Mouse (Mus musculus) hindbrain, postnatal 0 days (tissue): ENCODE data around the gene Ripor2. TPM values are rescaled to one million over a fixed set of nuclear protein-coding genes. Genes with fewer than 3 reads are reported as not detected.

Experiments
- ATAC-seq: fragments of 200-750 bp; cut with Nextera tagmentation; 2 replicates; pipeline ENCODE4 v1.8.0; 2017; ENCODE audit warnings: mild to moderate bottlenecking, moderate TSS enrichment, moderate library complexity
- DNase-seq: peaks from one replicate; pipeline ENCODE4 v3.0.0-alpha.2; 2015; ENCODE audit warnings: low spot score
- H3K27ac ChIP-seq: fragments of 300-500 bp; sonication (generic); 2 replicates; pipeline ENCODE4 v1.5.1; 2014; ENCODE audit warnings: mild to moderate bottlenecking
- H3K27me3 ChIP-seq: fragments of 300-500 bp; sonication (generic); 2 replicates; pipeline ENCODE4 v1.6.1; 2014; ENCODE audit warnings: low read length, mixed read lengths; ENCODE audit not compliant: insufficient read depth
- H3K36me3 ChIP-seq: fragments of 300-500 bp; sonication (generic); 2 replicates; pipeline ENCODE4 v1.6.1; 2014; ENCODE audit warnings: low read length, mixed read lengths; ENCODE audit not compliant: insufficient read depth
- H3K4me1 ChIP-seq: fragments of 300-500 bp; sonication (generic); 2 replicates; pipeline ENCODE4 v1.6.1; 2014; ENCODE audit warnings: antibody characterized with exemption, low read length, mixed read lengths; ENCODE audit not compliant: insufficient read depth
- H3K4me2 ChIP-seq: fragments of 300-500 bp; sonication (generic); 2 replicates; pipeline ENCODE4 v1.6.1; 2014; ENCODE audit warnings: low read depth, mild to moderate bottlenecking, low read length, moderate library complexity, mixed read lengths
- H3K4me3 ChIP-seq: fragments of 300-500 bp; sonication (generic); 2 replicates; pipeline ENCODE4 v1.5.1; 2014; ENCODE audit warnings: low read length
- H3K9ac ChIP-seq: fragments of 300-500 bp; sonication (generic); replicated peaks from 2 replicates; pipeline ENCODE4 v1.6.1; 2014; ENCODE audit warnings: mild to moderate bottlenecking, low read length, moderate library complexity, mixed read lengths
- H3K9me3 ChIP-seq: fragments of 300-500 bp; sonication (generic); 2 replicates; pipeline ENCODE4 v1.6.1; 2016; ENCODE audit warnings: low read length, mixed read lengths
- CTCF ChIP-seq: IDR thresholded peaks from 2 replicates; pipeline ENCODE4 v1.5.1; 2016; ENCODE audit warnings: antibody characterized with exemption, control low read depth, low read depth
- WGBS: fragments of 180-500 bp; shearing (Covaris S2); extraction: QIAGEN DNeasy Blood & Tissue Kit; methylation state at CpG from one replicate; pipeline ENCODE4 v1.1.7; 2014; 5-methylcytosine and 5-hydroxymethylcytosine counted together
- polyA plus RNA-seq: library from polyadenylated mRNA; unstranded; fragments of >200 nt; fragmentation: Nextera tagmentation; extraction: Ambion mirVana; gene quantifications from 2 replicates; pipeline ENCODE4 v1.2.1, GENCODE M21; 2015
- total RNA-seq: library from RNA; depleted of rRNA; stranded (reverse); fragments of >200 nt; gene quantifications from 2 replicates; pipeline ENCODE4 v1.2.3, GENCODE M21; 2014

Gene Ripor2
- total and polyA plus RNA-seq, 2 experiments from 2014 or later = 12.5 to 32.9 TPM

DNA sequence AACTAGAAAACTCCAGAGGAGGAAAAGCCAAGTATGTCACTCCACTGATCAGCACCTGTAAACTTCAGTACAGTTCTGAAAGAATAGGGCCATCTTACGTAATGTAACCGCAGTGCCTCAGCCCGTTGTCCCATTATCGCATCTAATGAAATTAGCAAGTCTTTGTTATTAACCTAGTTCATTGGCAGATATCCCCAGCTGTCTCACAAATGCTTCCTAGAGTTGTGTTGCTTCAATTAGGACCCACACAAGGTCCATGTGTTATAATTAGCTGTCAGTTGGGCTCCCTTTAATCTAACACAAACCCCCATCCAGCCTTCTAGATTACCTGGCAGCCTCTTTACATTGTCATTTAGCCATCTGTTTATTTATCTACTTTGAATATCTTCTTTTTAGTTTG lies 99.0 kb downstream of the Ripor2 start:
- 86% methylated on average over 4 of the region's 4 CpGs for whole genome bisulfite sequencing
- no peak for DNase-seq

DNA sequence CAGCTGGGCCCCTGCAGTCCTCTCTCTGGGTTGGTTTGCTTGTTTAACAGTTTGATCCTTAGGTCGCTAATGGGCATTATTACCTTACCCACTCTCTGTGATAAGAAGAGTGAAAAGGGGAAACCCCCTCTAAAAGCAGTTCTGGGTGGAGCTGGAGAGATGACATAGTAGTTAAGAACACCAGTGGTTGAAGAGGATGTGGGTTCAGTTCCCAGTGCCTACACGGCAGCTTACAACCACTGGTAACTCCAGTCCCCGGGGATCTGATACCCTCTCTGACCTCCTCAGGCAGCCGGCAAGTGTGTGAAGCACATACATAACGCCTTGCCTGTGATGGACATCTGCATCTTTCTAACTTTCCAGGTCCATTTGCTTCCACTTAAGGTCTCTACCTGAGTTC lies 100.4 kb downstream of the Ripor2 start:
- no peaks in the 10 kb centered on the region for H3K9me3 ChIP-seq
- peaks cover 12% of the 10 kb centered on the region; the same call in 1 of the 2 replicates for H3K36me3 ChIP-seq
- no peaks in the 10 kb centered on the region for H3K27me3 ChIP-seq
- H3K4me2 ChIP-seq = no peak overlapping the region
- DNase-seq (no peak), ATAC-seq (no peak)
- 90% methylated on average over 5 of the region's 5 CpGs for WGBS
- H3K4me1 ChIP-seq = no peaks in the 10 kb centered on the region
- H3K9ac ChIP-seq = no peak overlapping the region
- no peak overlapping the region for H3K4me3 ChIP-seq
- no peak overlapping the region for H3K27ac ChIP-seq
- TF ChIP-seq CTCF = no peak

More for the DNA sequence above, 99.0 kb downstream of the Ripor2 start:
- H3K9me3 ChIP-seq = no peaks in the 10 kb centered on the region
- H3K4me1 ChIP-seq = no peaks in the 10 kb centered on the region
- H3K9ac ChIP-seq = no peak overlapping the region
- H3K4me2 ChIP-seq = no peak overlapping the region
- H3K4me3 ChIP-seq = no peak overlapping the region
- no peak for TF ChIP-seq CTCF
- no peaks in the 10 kb centered on the region for H3K27me3 ChIP-seq
- ATAC-seq = no peak
- H3K36me3 ChIP-seq = peaks cover 12% of the 10 kb centered on the region; the same call in 1 of the 2 replicates
- no peak overlapping the region for H3K27ac ChIP-seq

DNA sequence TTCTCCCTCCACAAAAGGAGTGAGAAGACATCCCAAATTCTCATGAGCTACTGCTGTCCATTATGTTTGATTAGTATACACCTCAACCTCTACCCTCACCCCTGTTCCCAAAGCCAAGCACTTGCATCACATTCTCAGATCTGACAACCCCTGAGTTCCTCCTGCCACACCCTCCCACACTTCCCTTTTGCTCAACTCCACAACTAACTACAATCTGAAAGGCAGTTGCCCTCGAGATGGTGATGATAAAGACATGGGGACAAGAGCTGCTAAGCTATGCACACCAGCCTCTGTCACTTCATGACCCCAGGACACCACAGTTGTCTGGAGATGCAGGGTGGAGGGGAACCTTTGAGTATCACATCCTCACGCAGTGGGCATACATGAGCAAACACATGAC lies 102.5 kb downstream of the Ripor2 start:
- 77% methylated on average over 2 of the region's 2 CpGs for WGBS
- H3K27ac ChIP-seq = no peak overlapping the region
- no peak for TF ChIP-seq CTCF
- H3K36me3 ChIP-seq = peaks cover 12% of the 10 kb centered on the region; the same call in 1 of the 2 replicates
- no peaks in the 10 kb centered on the region for H3K4me1 ChIP-seq
- H3K9ac ChIP-seq = no peak overlapping the region
- DNase-seq (no peak), ATAC-seq (no peak)
- H3K27me3 ChIP-seq = no peaks in the 10 kb centered on the region
- H3K4me3 ChIP-seq = no peak overlapping the region
- H3K4me2 ChIP-seq = no peak overlapping the region
- H3K9me3 ChIP-seq = no peaks in the 10 kb centered on the region

DNA sequence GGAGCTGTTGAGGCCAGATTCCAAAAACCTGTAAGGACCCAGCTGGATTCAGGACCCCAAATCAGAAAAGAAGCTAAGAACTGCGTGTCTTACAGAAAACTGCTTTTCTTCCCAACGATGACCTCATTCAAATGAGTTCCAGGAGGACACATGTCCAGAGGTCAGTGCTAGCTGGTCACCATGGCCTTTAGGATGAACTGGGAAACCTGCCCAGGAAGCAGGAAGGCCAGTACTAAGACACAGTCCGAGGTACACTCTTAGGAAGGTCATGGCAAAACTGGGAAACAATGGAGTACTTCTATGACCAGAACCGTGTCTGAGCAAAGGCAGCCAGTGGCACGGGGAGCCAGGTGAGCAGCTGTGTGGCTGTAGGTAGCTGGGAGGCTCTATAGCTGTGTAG lies 103.9 kb downstream of the Ripor2 start:
- Histone ChIP-seq H3K27me3 (no peaks in the 10 kb centered on the region), H3K27ac (no peak overlapping the region), H3K36me3 (0 out of 2 replicates have a peak, but pooled peaks cover 4% of the 10 kb centered on the region), H3K4me2 (no peak overlapping the region), H3K4me3 (no peak overlapping the region), H3K9me3 (no peaks in the 10 kb centered on the region), H3K9ac (no peak overlapping the region), H3K4me1 (no peaks in the 10 kb centered on the region)
- no peak for TF ChIP-seq CTCF
- WGBS = 72% methylated on average over 5 of the region's 5 CpGs
- ATAC-seq = no peak
- DNase-seq = no peak

DNA sequence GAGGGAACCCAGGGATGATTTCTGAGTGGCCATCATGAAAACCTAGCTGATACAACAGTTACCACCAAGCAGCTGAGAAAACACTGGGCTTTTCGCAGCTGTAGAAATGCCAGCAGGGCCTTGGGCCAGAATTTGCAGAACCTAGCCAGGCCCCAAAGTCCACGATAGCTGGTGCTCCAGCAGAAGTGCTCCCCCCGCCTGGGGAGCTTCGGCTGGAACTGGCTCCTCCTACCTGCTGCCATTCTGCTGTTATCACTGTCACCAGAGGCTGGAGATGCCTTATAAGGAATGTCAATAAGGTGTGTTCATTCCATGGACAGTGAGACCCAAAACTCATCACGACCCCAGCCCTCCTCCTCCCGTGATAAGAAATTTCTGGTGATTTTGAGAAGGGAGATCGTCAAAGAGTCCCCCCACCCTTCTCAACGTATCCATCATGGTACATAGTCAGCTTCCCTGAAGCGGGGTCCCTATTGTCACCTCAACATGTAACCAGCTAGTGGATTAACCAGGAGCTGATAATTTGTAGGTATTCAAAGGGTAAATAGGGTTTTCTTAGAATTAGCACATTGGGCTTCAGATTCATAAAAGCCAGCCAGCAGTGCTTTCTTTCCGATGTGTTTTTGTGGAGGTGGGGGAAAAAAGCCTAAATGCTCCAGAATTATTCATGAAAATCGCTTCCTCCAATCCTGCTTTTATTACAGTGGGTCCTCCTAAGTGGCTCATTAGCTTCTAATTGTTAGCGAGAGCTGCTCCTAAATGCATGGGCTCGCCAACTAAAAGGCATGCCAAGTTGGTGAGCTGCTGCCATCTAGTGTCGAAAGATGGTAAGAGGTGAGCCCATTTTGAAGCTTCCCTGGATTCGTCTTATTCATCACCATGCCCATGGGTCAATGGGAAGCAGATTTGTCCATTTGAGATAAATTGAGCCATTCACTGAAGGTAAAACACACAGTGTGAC lies 105.0 kb downstream of the Ripor2 start:
- WGBS = 30% methylated on average over 15 of the region's 15 CpGs
- H3K9me3 ChIP-seq = no peaks in the 10 kb centered on the region
- H3K27ac ChIP-seq = peak overlapping the region; percentile 8; the same call in 1 of the 2 replicates
- TF ChIP-seq CTCF = peak; percentile 98
- H3K4me2 ChIP-seq = peak overlapping the region; percentile 8; the same call in 1 of the 2 replicates
- H3K4me1 ChIP-seq = no peaks in the 10 kb centered on the region
- H3K36me3 ChIP-seq = 0 out of 2 replicates have a peak, but pooled peaks cover 4% of the 10 kb centered on the region
- ATAC-seq = peak; percentile 86
- H3K27me3 ChIP-seq = no peaks in the 10 kb centered on the region
- no peak overlapping the region for H3K4me3 ChIP-seq
- H3K9ac ChIP-seq = no peak overlapping the region
- DNase-seq = peak; percentile 94

DNA sequence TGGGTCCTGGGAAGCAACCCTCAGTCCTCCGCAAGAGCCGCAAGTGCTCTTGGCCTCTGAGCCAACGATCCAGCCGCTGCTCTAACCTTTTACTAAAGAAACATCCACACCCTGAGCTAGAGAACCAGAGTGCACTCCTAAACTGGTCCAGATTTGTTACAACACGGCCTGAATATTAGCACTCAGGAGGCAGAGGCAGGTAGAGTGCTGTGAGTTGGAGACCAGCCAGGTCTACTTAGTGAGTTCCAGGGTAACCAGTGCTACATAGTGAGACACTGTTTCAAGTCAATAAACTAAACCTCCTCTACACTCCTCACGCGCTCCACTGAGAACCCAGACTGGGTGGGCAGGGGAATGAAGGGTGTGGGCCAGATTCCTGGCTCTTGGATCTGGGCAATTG lies 111.3 kb downstream of the Ripor2 start:
- Histone ChIP-seq H3K4me3 (no peak overlapping the region), H3K27ac (no peak overlapping the region), H3K9ac (no peak overlapping the region), H3K27me3 (no peaks in the 10 kb centered on the region), H3K9me3 (no peaks in the 10 kb centered on the region), H3K4me2 (no peak overlapping the region), H3K4me1 (no peaks in the 10 kb centered on the region), H3K36me3 (peaks cover 7% of the 10 kb centered on the region; the same call in 1 of the 2 replicates)
- ATAC-seq = no peak
- DNase-seq = no peak
- no peak for TF ChIP-seq CTCF
- 83% methylated on average over 7 of the region's 7 CpGs for WGBS

DNA sequence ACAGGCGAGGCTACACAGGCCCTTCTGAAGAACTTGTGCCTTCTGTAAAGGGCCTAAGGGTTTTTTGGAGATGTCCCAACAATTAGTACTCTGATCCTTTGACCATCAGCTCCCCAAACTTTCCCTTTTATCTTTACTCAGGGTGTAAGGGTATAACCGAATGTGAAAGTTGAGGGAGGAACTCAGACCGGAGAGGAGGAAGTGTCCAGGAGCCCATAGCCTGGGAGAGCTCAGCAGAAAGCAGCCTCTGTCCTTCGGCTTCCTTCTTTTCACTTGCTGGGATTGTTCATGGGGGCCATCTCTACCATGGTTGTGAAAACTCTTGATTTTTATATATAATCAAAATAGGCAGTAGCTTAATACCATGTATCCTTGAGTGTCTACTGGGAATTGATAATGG lies 116.8 kb downstream of the Ripor2 start:
- H3K9ac ChIP-seq = no peak overlapping the region
- DNase-seq = no peak
- TF ChIP-seq CTCF = no peak
- H3K27me3 ChIP-seq = no peaks in the 10 kb centered on the region
- ATAC-seq = no peak
- peaks cover 11% of the 10 kb centered on the region; the same call in 1 of the 2 replicates for H3K36me3 ChIP-seq
- no peak overlapping the region for H3K27ac ChIP-seq
- no peak overlapping the region for H3K4me2 ChIP-seq
- 92% methylated on average over 4 of the region's 4 CpGs for WGBS
- no peaks in the 10 kb centered on the region for H3K4me1 ChIP-seq
- H3K9me3 ChIP-seq = no peaks in the 10 kb centered on the region
- no peak overlapping the region for H3K4me3 ChIP-seq
